Mouse (Mus musculus): ENCODE measurements around the gene Unc13a. TPM values are rescaled to one million over a fixed set of nuclear protein-coding genes. Genes with fewer than 3 reads are reported as not detected.
A peak's percentile ranks its signal among the peaks of the same experiment; 100 is the strongest.
"Not testable (repeated sequence)": the region's sequence is repeated elsewhere in the genome, so short reads cannot be mapped to it uniquely, and the experiment has no call there.

The Unc13a gene
- polyA plus RNA-seq, 1 experiment from 2014 or later = 0.46 TPM

- no peak for TF ChIP-seq CTCF (IDR thresholded peaks at IDR 0.05; ENCODE audit: low read depth)
- Histone ChIP-seq H3K4me1 (ENCODE audit: insufficient read depth) (no peaks in the 10 kb centered on the region), H3K4me3 (ENCODE audit: low read depth, low read length) (peak within 1 kb of the TSS; percentile 21), H3K4me2 (peak within 1 kb of the TSS; percentile 53), H3K9me3 (ENCODE audit: low read depth, low read length) (no peaks in the 10 kb centered on the region), H3K9ac (peak within 1 kb of the TSS; percentile 20; the same call in 1 of the 2 replicates), H3K36me3 (ENCODE audit: insufficient read depth) (no peaks in the 10 kb centered on the region), H3K27ac (ENCODE audit: low read depth) (no peak within 1 kb of the TSS), H3K27me3 (ENCODE audit: insufficient read depth, low read length) (peaks cover 52% of the 10 kb centered on the region)
- WGBS = 17% methylated on average over 32 of the region's 34 CpGs
- DNase-seq (no peak), ATAC-seq (ENCODE audit: insufficient read depth) (0 out of 2 replicates have a peak, but pooled peaks have one; percentile 8)
Observed at GRCm38 (mm10) chr8:71701414-71702086, 30.0 kb upstream of the Unc13a start, which contains the start of gene B3gnt3. Gene B3gnt3 (minus strand): TSS chr8:71701789.

GRCm38 (mm10) chr8:71700493-71701269, 29.1 kb upstream of the Unc13a start:
- Histone ChIP-seq H3K27me3 (ENCODE audit: insufficient read depth, low read length) (peaks cover 53% of the 10 kb centered on the region), H3K27ac (ENCODE audit: low read depth) (no peak overlapping the region), H3K9ac (peak overlapping the region; percentile 20; the same call in 1 of the 2 replicates), H3K4me3 (ENCODE audit: low read depth, low read length) (peak overlapping the region; percentile 21), H3K36me3 (ENCODE audit: insufficient read depth) (no peaks in the 10 kb centered on the region), H3K9me3 (ENCODE audit: low read depth, low read length) (no peaks in the 10 kb centered on the region), H3K4me1 (ENCODE audit: insufficient read depth) (no peaks in the 10 kb centered on the region), H3K4me2 (peak overlapping the region; percentile 53)
- DNase-seq (no peak), ATAC-seq (ENCODE audit: insufficient read depth) (no peak)
- no peak; the same call in 1 of the 2 replicates for TF ChIP-seq CTCF (IDR thresholded peaks at IDR 0.05; ENCODE audit: low read depth)
- WGBS = 5% methylated on average over 29 of the region's 29 CpGs

DNA sequence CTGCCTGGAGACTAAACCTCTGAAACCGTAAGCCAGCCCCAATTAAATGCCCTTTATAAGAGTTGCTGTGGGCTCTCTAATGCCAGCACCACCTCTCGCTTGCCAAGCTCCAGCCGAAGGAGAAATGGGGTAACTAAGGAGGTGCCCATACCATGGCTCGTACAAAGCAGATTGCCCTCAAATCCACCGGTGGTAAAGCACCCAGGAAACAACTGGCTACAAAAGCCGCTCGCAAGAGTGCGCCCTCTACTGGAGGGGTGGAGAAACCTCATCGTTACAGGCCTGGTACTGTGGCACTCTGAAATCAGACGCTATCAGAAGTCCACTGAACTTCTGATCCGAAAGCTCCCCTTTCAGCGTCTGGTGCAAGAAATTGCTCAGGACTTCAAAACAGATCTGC, 23.9 kb upstream of the Unc13a start:
- 64% methylated on average over 12 of the region's 12 CpGs for WGBS
- not testable (repeated sequence) for ATAC-seq (ENCODE audit: insufficient read depth); H3K27ac ChIP-seq (ENCODE audit: low read depth); H3K9me3 ChIP-seq (ENCODE audit: low read depth, low read length); H3K36me3 ChIP-seq (ENCODE audit: insufficient read depth); H3K9ac ChIP-seq; H3K4me2 ChIP-seq; DNase-seq; H3K4me1 ChIP-seq (ENCODE audit: insufficient read depth); H3K4me3 ChIP-seq (ENCODE audit: low read depth, low read length)
- TF ChIP-seq CTCF (IDR thresholded peaks at IDR 0.05; ENCODE audit: low read depth) = peak; percentile 38
- peaks cover 74% of the 10 kb centered on the region for H3K27me3 ChIP-seq (ENCODE audit: insufficient read depth, low read length)

DNA sequence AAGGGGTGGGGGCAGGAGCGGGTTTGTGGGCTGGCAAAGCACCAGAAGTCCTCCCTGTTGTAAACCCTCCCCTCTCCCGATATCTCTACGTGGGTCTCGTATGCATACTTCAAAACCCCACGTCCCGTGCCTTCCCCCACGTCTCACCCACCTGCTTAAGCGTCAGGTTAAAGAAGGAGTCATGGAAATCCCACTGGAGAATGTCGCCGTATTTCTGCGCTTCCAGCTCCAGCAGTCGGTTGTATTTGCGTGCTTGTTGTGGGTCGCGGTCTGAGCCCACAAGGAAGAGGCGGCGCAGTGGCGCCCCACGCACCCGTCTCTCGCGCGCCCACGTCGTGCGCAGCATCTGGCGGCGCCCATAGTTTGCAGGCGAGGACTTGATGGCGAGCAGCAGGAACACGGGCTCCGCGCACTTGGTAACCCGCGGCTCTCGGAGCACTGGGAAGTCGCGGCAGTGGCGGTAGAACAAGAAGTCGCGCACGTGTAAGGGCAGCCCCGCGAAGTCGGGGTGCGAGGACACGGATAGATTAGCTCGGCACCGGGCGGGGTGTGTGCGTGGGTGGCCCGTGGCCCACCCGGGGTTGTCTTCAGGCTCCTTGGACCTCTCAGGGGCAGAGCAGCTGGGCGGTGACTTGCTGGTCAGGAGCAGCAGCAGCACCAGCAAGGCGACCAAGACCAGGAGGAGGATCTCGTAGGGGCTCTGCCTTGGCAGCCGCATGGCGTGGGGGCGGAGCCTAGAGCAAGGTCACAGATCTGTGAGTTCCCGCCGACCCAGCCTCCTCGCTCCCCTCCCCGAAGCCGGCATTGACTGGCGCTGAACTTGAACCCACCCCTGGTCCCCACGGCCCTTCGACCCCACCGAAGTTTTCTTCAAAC, 21.8 kb upstream of the Unc13a start:
- ATAC-seq (ENCODE audit: insufficient read depth) = 0 out of 2 replicates have a peak, but pooled peaks have one; percentile 36
- H3K4me1 ChIP-seq (ENCODE audit: insufficient read depth) = no peaks in the 10 kb centered on the region
- WGBS = 10% methylated on average over 68 of the region's 68 CpGs
- no peak overlapping the region for H3K27ac ChIP-seq (ENCODE audit: low read depth)
- H3K4me2 ChIP-seq = peak overlapping the region; percentile 33; the same call in 1 of the 2 replicates
- H3K27me3 ChIP-seq (ENCODE audit: insufficient read depth, low read length) = peaks cover 77% of the 10 kb centered on the region
- no peak for TF ChIP-seq CTCF (IDR thresholded peaks at IDR 0.05; ENCODE audit: low read depth)
- H3K4me3 ChIP-seq (ENCODE audit: low read depth, low read length) = peak overlapping the region; percentile 14; the same call in 1 of the 2 replicates
- DNase-seq = no peak
- H3K36me3 ChIP-seq (ENCODE audit: insufficient read depth) = no peaks in the 10 kb centered on the region
- no peak overlapping the region for H3K9ac ChIP-seq
- H3K9me3 ChIP-seq (ENCODE audit: low read depth, low read length) = no peaks in the 10 kb centered on the region

- H3K9ac ChIP-seq = no peak overlapping the region
- peaks cover 83% of the 10 kb centered on the region for H3K27me3 ChIP-seq (ENCODE audit: insufficient read depth, low read length)
- 7% methylated on average over 30 of the region's 30 CpGs for WGBS
- no peaks in the 10 kb centered on the region for H3K4me1 ChIP-seq (ENCODE audit: insufficient read depth)
- DNase-seq (no peak), ATAC-seq (ENCODE audit: insufficient read depth) (no peak)
- no peak overlapping the region for H3K4me3 ChIP-seq (ENCODE audit: low read depth, low read length)
- no peak overlapping the region for H3K4me2 ChIP-seq
- H3K9me3 ChIP-seq (ENCODE audit: low read depth, low read length) = no peaks in the 10 kb centered on the region
- H3K27ac ChIP-seq (ENCODE audit: low read depth) = no peak overlapping the region
- no peaks in the 10 kb centered on the region for H3K36me3 ChIP-seq (ENCODE audit: insufficient read depth)
- no peak for TF ChIP-seq CTCF (IDR thresholded peaks at IDR 0.05; ENCODE audit: low read depth)
Observed at GRCm38 (mm10) chr8:71692509-71692908, 21.0 kb upstream of the Unc13a start.

DNA sequence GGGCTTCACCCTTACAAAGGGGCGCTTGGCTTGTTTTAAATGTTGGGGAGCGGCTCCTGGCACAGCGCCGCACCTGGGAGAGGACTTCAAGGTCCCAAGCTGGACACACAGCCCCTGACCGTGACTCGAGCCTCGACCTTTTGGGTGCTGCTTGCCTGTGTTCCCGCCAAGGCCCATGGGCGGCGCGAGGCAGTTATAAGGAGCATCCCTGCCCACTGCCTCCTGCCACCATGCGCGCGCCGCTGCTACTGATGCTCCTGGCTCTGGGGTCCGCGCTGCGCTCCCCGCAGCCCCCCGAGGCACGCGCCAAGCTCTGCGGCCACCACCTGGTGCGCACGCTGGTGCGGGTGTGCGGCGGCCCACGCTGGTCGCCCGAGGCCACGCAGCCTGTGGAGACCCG, 17.5 kb upstream of the Unc13a start, which contains the start of gene Insl3:
Insl3 (plus strand) TSS at position 187 of the 400 bp plus-strand sequence.
- no peak within 1 kb of the TSS for H3K9ac ChIP-seq
- no peaks in the 10 kb centered on the region for H3K36me3 ChIP-seq (ENCODE audit: insufficient read depth)
- no peaks in the 10 kb centered on the region for H3K9me3 ChIP-seq (ENCODE audit: low read depth, low read length)
- DNase-seq = no peak
- peaks cover 6% of the 10 kb centered on the region; the same call in 1 of the 2 replicates for H3K4me1 ChIP-seq (ENCODE audit: insufficient read depth)
- no peak within 1 kb of the TSS for H3K27ac ChIP-seq (ENCODE audit: low read depth)
- peaks cover 100% of the 10 kb centered on the region for H3K27me3 ChIP-seq (ENCODE audit: insufficient read depth, low read length)
- WGBS = 11% methylated on average over 33 of the region's 33 CpGs
- no peak for ATAC-seq (ENCODE audit: insufficient read depth)
- no peak within 1 kb of the TSS for H3K4me3 ChIP-seq (ENCODE audit: low read depth, low read length)
- H3K4me2 ChIP-seq = no peak within 1 kb of the TSS
- no peak for TF ChIP-seq CTCF (IDR thresholded peaks at IDR 0.05; ENCODE audit: low read depth)
